Mouse (Mus musculus) MEL (cell line): ENCODE measurements at regions not wholly inside any gene's neighbourhood (a gene's known extent, or its start where the extent isn't known, plus 50 kb on each side); places are given as distances from the start of the nearest gene placed in this dataset.

Source experiments
- DNase-seq: peaks from one replicate; pipeline ENCODE4 v3.0.0; 2011; ENCODE audit warnings: low read depth, low spot score
- H3K27ac ChIP-seq: 2 replicates; pipeline ENCODE4 v1.5.1; 2012; ENCODE audit warnings: low read depth, mild to moderate bottlenecking, control low read depth, low read length, moderate library complexity; ENCODE audit not compliant: control insufficient read depth
- H3K27me3 ChIP-seq, 2 experiments: fragments of 150-350 bp in 1 of 2; sonication (generic) in 1 of 2; 2 replicates each; pipeline ENCODE4 v1.6.1; 2012; ENCODE audit warnings: low read length in 2 of 2, mild to moderate bottlenecking in 2 of 2, improper control_type of control experiment in 1 of 2, moderate library complexity in 1 of 2; ENCODE audit not compliant: insufficient read depth in 2 of 2, control insufficient read depth in 1 of 2
- H3K36me3 ChIP-seq, 2 experiments: 2 replicates each; pipeline ENCODE4 v1.6.1; 2012 to 2014; ENCODE audit warnings: low read length in 2 of 2, improper control_type of control experiment in 1 of 2, inconsistent platforms in 1 of 2, mild to moderate bottlenecking in 1 of 2; ENCODE audit not compliant: insufficient read depth in 2 of 2, control insufficient read depth in 1 of 2
- H3K4me1 ChIP-seq, 2 experiments: fragments of 150-350 bp in 1 of 2; sonication (generic) in 1 of 2; 2 replicates each; pipeline ENCODE4 v1.6.1; 2012; ENCODE audit warnings: low read length in 2 of 2, improper control_type of control experiment in 1 of 2, mild to moderate bottlenecking in 1 of 2; ENCODE audit not compliant: insufficient read depth in 2 of 2, control insufficient read depth in 1 of 2
- H3K4me3 ChIP-seq, 2 experiments: fragments of 150-350 bp in 1 of 2; sonication (generic) in 1 of 2; 2 replicates each; pipeline ENCODE4 v1.5.1; 2012; ENCODE audit warnings: low read depth in 2 of 2, low read length in 2 of 2, mild to moderate bottlenecking in 2 of 2, moderate library complexity in 2 of 2, control low read depth in 1 of 2, improper control_type of control experiment in 1 of 2; ENCODE audit not compliant: control insufficient read depth in 1 of 2, insufficient read depth in 1 of 2
- H3K79me2 ChIP-seq: 2 replicates; pipeline ENCODE4 v1.6.1; 2012; ENCODE audit warnings: mild to moderate bottlenecking, low read length, moderate library complexity; ENCODE audit not compliant: control insufficient read depth, poor library complexity, insufficient read depth
- H3K9ac ChIP-seq: 2 replicates; pipeline ENCODE4 v1.6.1; 2012; ENCODE audit warnings: low read depth, mild to moderate bottlenecking, control low read depth, low read length, moderate library complexity; ENCODE audit not compliant: control insufficient read depth, poor library complexity, severe bottlenecking
- H3K9me3 ChIP-seq: fragments of 150-350 bp; sonication (generic); replicated peaks from 2 replicates; pipeline ENCODE4 v1.6.1; 2012; ENCODE audit warnings: mild to moderate bottlenecking, low read length, improper control_type of control experiment, moderate library complexity; ENCODE audit not compliant: insufficient read depth
- CHD2 ChIP-seq: IDR thresholded peaks from 2 replicates; pipeline ENCODE4 v1.6.1; 2011; ENCODE audit warnings: low read length, improper control_type of control experiment
- CTCF ChIP-seq, 3 experiments: IDR thresholded peaks in 2 of 3; conservative IDR thresholded peaks in 1 of 3; 2 replicates each; pipeline ENCODE4 v1.5.1; 2011 to 2012; ENCODE audit warnings: low read length in 3 of 3, low read depth in 2 of 3, mild to moderate bottlenecking in 2 of 3, improper control_type of control experiment in 1 of 3, inconsistent platforms in 1 of 3, mixed read lengths in 1 of 3, moderate library complexity in 1 of 3; ENCODE audit not compliant: control insufficient read depth in 1 of 3, insufficient read depth in 1 of 3, poor library complexity in 1 of 3, severe bottlenecking in 1 of 3
- E2F4 ChIP-seq: IDR thresholded peaks from 2 replicates; pipeline ENCODE4 v1.6.1; 2011; ENCODE audit warnings: low read depth, low read length, improper control_type of control experiment, borderline replicate concordance
- EP300 ChIP-seq, 2 experiments: IDR thresholded peaks; 2 replicates each; pipeline ENCODE4 v1.6.1; 2011; ENCODE audit warnings: improper control_type of control experiment in 2 of 2, low read length in 2 of 2, low read depth in 1 of 2, mild to moderate bottlenecking in 1 of 2
- ETS1 ChIP-seq: IDR thresholded peaks from 2 replicates; pipeline ENCODE4 v1.6.1; 2012; ENCODE audit warnings: low read depth, mild to moderate bottlenecking, inconsistent platforms, low read length, improper control_type of control experiment, moderate library complexity
- GATA1 ChIP-seq: IDR thresholded peaks from 2 replicates; pipeline ENCODE4 v1.6.1; 2011; ENCODE audit warnings: low read depth, low read length, improper control_type of control experiment
- HCFC1 ChIP-seq: IDR thresholded peaks from 2 replicates; pipeline ENCODE4 v1.6.1; 2012; ENCODE audit warnings: low read depth, mild to moderate bottlenecking, inconsistent platforms, low read length, improper control_type of control experiment, moderate library complexity
- KAT2A ChIP-seq: conservative IDR thresholded peaks from 2 replicates; pipeline ENCODE4 v1.6.1; 2012; ENCODE audit warnings: low read depth, low read length, improper control_type of control experiment, inconsistent platforms
- MAFK ChIP-seq: IDR thresholded peaks from 2 replicates; pipeline ENCODE4 v1.6.1; 2011; ENCODE audit warnings: low read depth, mild to moderate bottlenecking, low read length, improper control_type of control experiment, borderline replicate concordance
- MAX ChIP-seq: IDR thresholded peaks from 2 replicates; pipeline ENCODE4 v1.6.1; 2011; ENCODE audit warnings: low read length, improper control_type of control experiment
- MYB ChIP-seq: IDR thresholded peaks from 2 replicates; pipeline ENCODE4 v1.6.1; 2011; ENCODE audit warnings: mild to moderate bottlenecking, low read depth, low read length, improper control_type of control experiment
- NRF1 ChIP-seq: IDR thresholded peaks from 2 replicates; pipeline ENCODE4 v1.6.1; 2014; ENCODE audit warnings: low read depth, mild to moderate bottlenecking, inconsistent platforms, low read length, improper control_type of control experiment, moderate library complexity; ENCODE audit not compliant: poor library complexity, insufficient read depth, severe bottlenecking
- POLR2A ChIP-seq, 2 experiments: IDR thresholded peaks; 2 replicates each; pipeline ENCODE4 v1.6.1; 2011 to 2012; ENCODE audit warnings: low read length in 2 of 2, mild to moderate bottlenecking in 2 of 2, control low read depth in 1 of 2, improper control_type of control experiment in 1 of 2, low read depth in 1 of 2, moderate library complexity in 1 of 2; ENCODE audit not compliant: control insufficient read depth in 1 of 2, insufficient read depth in 1 of 2, poor library complexity in 1 of 2
- POLR2AphosphoS5 ChIP-seq: IDR thresholded peaks from 2 replicates; pipeline ENCODE4 v1.6.1; 2012; ENCODE audit warnings: low read depth, borderline replicate concordance, mild to moderate bottlenecking, inconsistent platforms, low read length, moderate library complexity, mixed read lengths
- RAD21 ChIP-seq: IDR thresholded peaks from 2 replicates; pipeline ENCODE4 v1.6.1; 2011; ENCODE audit warnings: mild to moderate bottlenecking, low read depth, low read length, improper control_type of control experiment
- TAL1 ChIP-seq: IDR thresholded peaks from 2 replicates; pipeline ENCODE4 v1.6.1; 2012; ENCODE audit warnings: mild to moderate bottlenecking, inconsistent platforms, low read length, moderate library complexity, mixed read lengths
- TBP ChIP-seq: IDR thresholded peaks from 2 replicates; pipeline ENCODE4 v1.8.0; 2011; ENCODE audit warnings: low read depth, low read length, improper control_type of control experiment
- UBTF ChIP-seq: IDR thresholded peaks from 2 replicates; pipeline ENCODE4 v1.6.1; 2012; ENCODE audit warnings: low read depth, mild to moderate bottlenecking, inconsistent platforms, low read length, improper control_type of control experiment, moderate library complexity, borderline replicate concordance; ENCODE audit not compliant: insufficient read depth
- USF2 ChIP-seq, 2 experiments: IDR thresholded peaks; 2 replicates each; pipeline ENCODE4 v1.6.1; 2011 to 2012; ENCODE audit warnings: improper control_type of control experiment in 2 of 2, low read length in 2 of 2, borderline replicate concordance in 1 of 2, inconsistent platforms in 1 of 2, low read depth in 1 of 2, mild to moderate bottlenecking in 1 of 2; ENCODE audit not compliant: insufficient read depth in 1 of 2
- ZC3H11A ChIP-seq: IDR thresholded peaks from 2 replicates; pipeline ENCODE4 v1.6.1; 2012; ENCODE audit warnings: low read depth, mild to moderate bottlenecking, inconsistent platforms, low read length, improper control_type of control experiment
- ZKSCAN1 ChIP-seq: IDR thresholded peaks from 2 replicates; pipeline ENCODE4 v1.6.1; 2012; ENCODE audit warnings: low read depth, mild to moderate bottlenecking, inconsistent platforms, low read length, improper control_type of control experiment, moderate library complexity
- ZMIZ1 ChIP-seq: IDR thresholded peaks from 2 replicates; pipeline ENCODE4 v1.6.1; 2012; ENCODE audit warnings: low read depth, mild to moderate bottlenecking, inconsistent platforms, low read length, improper control_type of control experiment, moderate library complexity

- no peaks in the 10 kb centered on the region for H3K9me3 ChIP-seq
- H3K79me2 ChIP-seq, result no peaks in the 10 kb centered on the region
- no peak overlapping the region for H3K9ac ChIP-seq
- no peaks in the 10 kb centered on the region for H3K36me3 ChIP-seq
- no peak for TF ChIP-seq RAD21
- no peak for TF ChIP-seq TAL1
- TF ChIP-seq POLR2A (IDR thresholded peaks at IDR 0.05; ENCODE audit: control insufficient read depth in 1 of 2, insufficient read depth in 1 of 2, low read depth in 1 of 2, low read length in 2 of 2, poor library complexity in 1 of 2), result no peak
- TF ChIP-seq GATA1, result no peak
- TF ChIP-seq NRF1, result no peak
- TF ChIP-seq ZMIZ1, result no peak
- TF ChIP-seq CHD2, result no peak
- TF ChIP-seq TBP, result no peak
- TF ChIP-seq USF2 (IDR thresholded peaks at IDR 0.05; ENCODE audit: borderline replicate concordance in 1 of 2, insufficient read depth in 1 of 2, low read depth in 1 of 2, low read length in 2 of 2), result no peak
- no peak for TF ChIP-seq POLR2AphosphoS5
- no peak for TF ChIP-seq KAT2A
- TF ChIP-seq MAX, result no peak
- no peak for TF ChIP-seq ZC3H11A
- no peak for TF ChIP-seq MYB
- TF ChIP-seq ETS1, result no peak
- no peak for TF ChIP-seq CTCF (IDR thresholded peaks at IDR 0.05 in 2 of 3, conservative IDR thresholded peaks at IDR 0.05 in 1 of 3; ENCODE audit: control insufficient read depth in 1 of 3, insufficient read depth in 1 of 3, low read depth in 2 of 3, low read length in 3 of 3, poor library complexity in 1 of 3, severe bottlenecking in 1 of 3)
- no peak for DNase-seq
- no peak overlapping the region for H3K27ac ChIP-seq
- no peaks in the 10 kb centered on the region for H3K4me1 ChIP-seq
- no peaks in the 10 kb centered on the region for H3K27me3 ChIP-seq
- no peak overlapping the region for H3K4me3 ChIP-seq
Observed at GRCm38 (mm10) chr10:96778220-96778619, 161.4 kb downstream of the Btg1 start.

GRCm38 (mm10) chr10:96783966-96784365, 167.2 kb downstream of the Btg1 start:
- Histone ChIP-seq H3K9ac (no peak overlapping the region), H3K4me1 (no peaks in the 10 kb centered on the region)
- no peak for TF ChIP-seq ZMIZ1
- no peak for TF ChIP-seq MAX
- TF ChIP-seq ZKSCAN1, result no peak
- TF ChIP-seq ETS1, result no peak
- no peak for TF ChIP-seq UBTF
- no peak for TF ChIP-seq ZC3H11A
- TF ChIP-seq MYB, result no peak
- TF ChIP-seq MAFK, result no peak
- no peak for TF ChIP-seq EP300 (IDR thresholded peaks at IDR 0.05; ENCODE audit: low read depth in 1 of 2, low read length in 2 of 2)
- no peak for TF ChIP-seq HCFC1
- TF ChIP-seq E2F4, result no peak
- no peak for TF ChIP-seq GATA1
- no peak for TF ChIP-seq CTCF (IDR thresholded peaks at IDR 0.05 in 2 of 3, conservative IDR thresholded peaks at IDR 0.05 in 1 of 3; ENCODE audit: control insufficient read depth in 1 of 3, insufficient read depth in 1 of 3, low read depth in 2 of 3, low read length in 3 of 3, poor library complexity in 1 of 3, severe bottlenecking in 1 of 3)
- TF ChIP-seq, all 39 proteins: peak for 0
- Histone ChIP-seq H3K27me3 (no peaks in the 10 kb centered on the region), H3K27ac (no peak overlapping the region), H3K4me3 (no peak overlapping the region), H3K36me3 (no peaks in the 10 kb centered on the region), H3K9me3 (no peaks in the 10 kb centered on the region), H3K79me2 (no peaks in the 10 kb centered on the region)
- DNase-seq, result no peak
